Mouse (Mus musculus) hindbrain, embryonic 16.5 days (tissue): ENCODE measurements around the gene Brms1. TPM values are rescaled to one million over a fixed set of nuclear protein-coding genes. Genes with fewer than 3 reads are reported as not detected.

Experiments used
- ATAC-seq: fragments of 200-750 bp; cut with Nextera tagmentation; 2 replicates; pipeline ENCODE4 v1.8.0; 2017; ENCODE audit warnings: moderate TSS enrichment, moderate library complexity
- H3K27ac ChIP-seq: fragments of 300-500 bp; sonication (generic); 2 replicates; pipeline ENCODE4 v1.5.1; 2014; ENCODE audit warnings: low read depth, mild to moderate bottlenecking, control low read depth, low read length, moderate library complexity
- H3K27me3 ChIP-seq: fragments of 300-500 bp; sonication (generic); replicated peaks from 2 replicates; pipeline ENCODE4 v1.6.1; 2014; ENCODE audit warnings: low read length; ENCODE audit not compliant: control insufficient read depth, insufficient read depth
- H3K36me3 ChIP-seq: fragments of 300-500 bp; sonication (generic); 2 replicates; pipeline ENCODE4 v1.6.1; 2014; ENCODE audit warnings: mild to moderate bottlenecking, low read length, moderate library complexity, mixed read lengths; ENCODE audit not compliant: control insufficient read depth, insufficient read depth
- H3K4me1 ChIP-seq: fragments of 300-500 bp; sonication (generic); 2 replicates; pipeline ENCODE4 v1.6.1; 2014; ENCODE audit warnings: low read depth, low read length; ENCODE audit not compliant: control insufficient read depth, insufficient read depth
- H3K4me2 ChIP-seq: fragments of 300-500 bp; sonication (generic); 2 replicates; pipeline ENCODE4 v1.6.1; 2014; ENCODE audit warnings: mild to moderate bottlenecking, low read length, control low read depth, moderate library complexity
- H3K4me3 ChIP-seq: fragments of 300-500 bp; sonication (generic); 2 replicates; pipeline ENCODE4 v1.5.1; 2014; ENCODE audit warnings: mild to moderate bottlenecking, low read length, control low read depth, moderate library complexity
- H3K9ac ChIP-seq: fragments of 300-500 bp; sonication (generic); 2 replicates; pipeline ENCODE4 v1.6.1; 2014; ENCODE audit warnings: low read depth, mild to moderate bottlenecking, control low read depth, low read length, moderate library complexity
- H3K9me3 ChIP-seq: fragments of 300-500 bp; sonication (generic); 2 replicates; pipeline ENCODE4 v1.6.1; 2014; ENCODE audit warnings: mild to moderate bottlenecking, low read length, moderate library complexity; ENCODE audit not compliant: control insufficient read depth
- WGBS: fragments of 180-500 bp; shearing (Covaris S2); extraction: QIAGEN DNeasy Blood & Tissue Kit; methylation state at CpG from one replicate; pipeline ENCODE4 v1.1.7; 2014; 5-methylcytosine and 5-hydroxymethylcytosine counted together
- polyA plus RNA-seq: library from polyadenylated mRNA; unstranded; fragments of >200 nt; fragmentation: Nextera tagmentation; extraction: Ambion mirVana; gene quantifications from 2 replicates; pipeline ENCODE4 v1.2.1, GENCODE M21; 2015

The Brms1 gene
- polyA plus RNA-seq, 1 experiment from 2014 or later: 25.6 TPM

GRCm38 (mm10) chr19:5068570-5069234, 27.5 kb downstream of the Brms1 start:
- H3K36me3 ChIP-seq: no peaks in the 10 kb centered on the region
- peak overlapping the region; percentile 39 for H3K4me3 ChIP-seq
- 30% methylated on average over 21 of the region's 21 CpGs for WGBS
- peaks cover 12% of the 10 kb centered on the region for H3K27me3 ChIP-seq
- no peaks in the 10 kb centered on the region for H3K9me3 ChIP-seq
- peak overlapping the region; percentile 71 for H3K4me2 ChIP-seq
- H3K4me1 ChIP-seq: peaks cover 25% of the 10 kb centered on the region
- peak overlapping the region; percentile 69 for H3K9ac ChIP-seq
- ATAC-seq: no peak
- H3K27ac ChIP-seq: no peak overlapping the region

GRCm38 (mm10) chr19:5069486-5069885, 28.3 kb downstream of the Brms1 start:
- 83% methylated on average over 5 of the region's 5 CpGs for WGBS

GRCm38 (mm10) chr19:5069978-5070377, 28.8 kb downstream of the Brms1 start:
- Histone ChIP-seq H3K9ac (no peak overlapping the region), H3K4me2 (peak overlapping the region; percentile 21), H3K27ac (no peak overlapping the region), H3K4me1 (peaks cover 25% of the 10 kb centered on the region), H3K36me3 (no peaks in the 10 kb centered on the region), H3K27me3 (peaks cover 16% of the 10 kb centered on the region), H3K4me3 (no peak overlapping the region), H3K9me3 (no peaks in the 10 kb centered on the region)
- 83% methylated on average over 7 of the region's 7 CpGs for WGBS
- ATAC-seq: no peak

More at GRCm38 (mm10) chr19:5069486-5069885, 28.3 kb downstream of the Brms1 start:
- H3K9me3 ChIP-seq: no peaks in the 10 kb centered on the region
- no peak for ATAC-seq
- H3K9ac ChIP-seq: no peak overlapping the region
- H3K27me3 ChIP-seq: peaks cover 14% of the 10 kb centered on the region
- H3K4me1 ChIP-seq: peaks cover 25% of the 10 kb centered on the region
- H3K4me2 ChIP-seq: peak overlapping the region; percentile 71
- H3K27ac ChIP-seq: no peak overlapping the region
- no peak overlapping the region for H3K4me3 ChIP-seq
- no peaks in the 10 kb centered on the region for H3K36me3 ChIP-seq

GRCm38 (mm10) chr19:5071077-5071476, 29.9 kb downstream of the Brms1 start:
- Histone ChIP-seq H3K9me3 (no peaks in the 10 kb centered on the region), H3K9ac (peak overlapping the region; percentile 63; the same call in 1 of the 2 replicates), H3K27ac (peak overlapping the region; percentile 54), H3K36me3 (no peaks in the 10 kb centered on the region), H3K27me3 (peaks cover 16% of the 10 kb centered on the region), H3K4me1 (peaks cover 25% of the 10 kb centered on the region), H3K4me3 (peak overlapping the region; percentile 45), H3K4me2 (peak overlapping the region; percentile 81)
- 10% methylated on average over 11 of the region's 11 CpGs for WGBS
- no peak for ATAC-seq

GRCm38 (mm10) chr19:5071545-5072369, 30.6 kb downstream of the Brms1 start:
- Histone ChIP-seq H3K4me2 (peak overlapping the region; percentile 81), H3K27ac (peak overlapping the region; percentile 54), H3K9me3 (no peaks in the 10 kb centered on the region), H3K27me3 (peaks cover 15% of the 10 kb centered on the region), H3K9ac (peak overlapping the region; percentile 63), H3K4me3 (peak overlapping the region; percentile 45), H3K36me3 (no peaks in the 10 kb centered on the region), H3K4me1 (peaks cover 25% of the 10 kb centered on the region)
- 1% methylated on average over 38 of the region's 40 CpGs for WGBS
- ATAC-seq: peak; percentile 71

GRCm38 (mm10) chr19:5072389-5073019, 31.4 kb downstream of the Brms1 start:
- H3K4me1 ChIP-seq: peaks cover 23% of the 10 kb centered on the region
- peak overlapping the region; percentile 63; the same call in 1 of the 2 replicates for H3K9ac ChIP-seq
- peaks cover 9% of the 10 kb centered on the region for H3K27me3 ChIP-seq
- H3K4me2 ChIP-seq: peak overlapping the region; percentile 81
- no peak overlapping the region for H3K27ac ChIP-seq
- no peaks in the 10 kb centered on the region for H3K36me3 ChIP-seq
- peak overlapping the region; percentile 45 for H3K4me3 ChIP-seq
- H3K9me3 ChIP-seq: no peaks in the 10 kb centered on the region
- peak; percentile 7; the same call in 1 of the 2 replicates for ATAC-seq
- 2% methylated on average over 20 of the region's 20 CpGs for WGBS

- Histone ChIP-seq H3K4me3 (peak overlapping the region; percentile 24), H3K27me3 (peaks cover 9% of the 10 kb centered on the region), H3K4me2 (peak overlapping the region; percentile 81), H3K27ac (no peak overlapping the region), H3K9me3 (no peaks in the 10 kb centered on the region), H3K36me3 (no peaks in the 10 kb centered on the region), H3K9ac (no peak overlapping the region), H3K4me1 (peaks cover 19% of the 10 kb centered on the region)
- 2% methylated on average over 15 of the region's 15 CpGs for WGBS
- ATAC-seq: no peak
Observed at GRCm38 (mm10) chr19:5073028-5073427, 31.9 kb downstream of the Brms1 start.

- H3K27me3 ChIP-seq: peaks cover 8% of the 10 kb centered on the region
- no peak overlapping the region for H3K27ac ChIP-seq
- H3K4me3 ChIP-seq: no peak overlapping the region
- no peak for ATAC-seq
- no peaks in the 10 kb centered on the region for H3K36me3 ChIP-seq
- H3K9ac ChIP-seq: no peak overlapping the region
- H3K4me1 ChIP-seq: peaks cover 14% of the 10 kb centered on the region
- no peak overlapping the region for H3K4me2 ChIP-seq
- WGBS: 47% methylated on average over 5 of the region's 5 CpGs
- H3K9me3 ChIP-seq: no peaks in the 10 kb centered on the region
Observed at GRCm38 (mm10) chr19:5073518-5073917, 32.4 kb downstream of the Brms1 start.

GRCm38 (mm10) chr19:5079279-5079678, 38.1 kb downstream of the Brms1 start:
- Histone ChIP-seq H3K27ac (no peak overlapping the region), H3K9ac (no peak overlapping the region), H3K27me3 (peaks cover 36% of the 10 kb centered on the region), H3K4me3 (no peak overlapping the region), H3K4me2 (no peak overlapping the region), H3K9me3 (no peaks in the 10 kb centered on the region), H3K36me3 (peaks cover 4% of the 10 kb centered on the region), H3K4me1 (no peaks in the 10 kb centered on the region; the same call in 1 of the 2 replicates)
- no peak for ATAC-seq
- 88% methylated on average over 1 of the region's 1 CpGs for WGBS
